Mouse (Mus musculus): ENCODE data around the gene Cd33. TPM values are rescaled to one million over a fixed set of nuclear protein-coding genes. Genes with fewer than 3 reads are reported as not detected.

Gene Cd33
- polyA plus RNA-seq, 1 experiment from 2014 or later, result 1.4 TPM

DNA sequence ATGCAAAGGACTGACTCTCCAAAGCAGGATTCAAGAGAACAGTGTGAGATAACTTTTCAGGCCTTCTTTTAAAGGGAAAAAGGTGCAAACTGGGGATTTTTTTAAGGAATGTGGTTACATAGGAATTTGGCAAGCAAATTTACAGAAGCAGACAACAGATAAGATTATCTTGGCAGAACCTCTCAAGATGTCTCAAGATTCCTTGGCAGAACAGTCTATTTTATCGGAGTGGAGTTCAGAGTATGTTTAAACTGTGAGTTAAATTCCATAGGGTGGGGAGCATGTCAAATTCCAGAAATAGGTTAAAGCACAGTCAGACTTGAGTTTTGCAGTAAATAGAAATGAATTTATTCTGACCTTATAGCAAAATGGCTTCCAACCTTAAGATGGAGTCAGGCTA lies 12.7 kb upstream of the Cd33 start:
- H3K27ac ChIP-seq (ENCODE audit: low read length), result no peak overlapping the region
- H3K4me3 ChIP-seq (ENCODE audit: low read depth, low read length), result no peak overlapping the region
- H3K9me3 ChIP-seq (replicated peaks; ENCODE audit: control insufficient read depth, low read length, poor library complexity, severe bottlenecking), result no peaks in the 10 kb centered on the region
- H3K27me3 ChIP-seq (ENCODE audit: control insufficient read depth, insufficient read depth, low read depth, low read length), result no peaks in the 10 kb centered on the region
- H3K4me1 ChIP-seq (ENCODE audit: control insufficient read depth, insufficient read depth, low read length), result no peaks in the 10 kb centered on the region
- ATAC-seq, result no peak
- WGBS, result 94% methylated on average over 1 of the region's 1 CpGs
- no peaks in the 10 kb centered on the region for H3K36me3 ChIP-seq (ENCODE audit: control insufficient read depth, insufficient read depth, low read length)
- H3K9ac ChIP-seq (ENCODE audit: low read depth, low read length), result no peak overlapping the region
- H3K4me2 ChIP-seq (ENCODE audit: low read length), result no peak overlapping the region

DNA sequence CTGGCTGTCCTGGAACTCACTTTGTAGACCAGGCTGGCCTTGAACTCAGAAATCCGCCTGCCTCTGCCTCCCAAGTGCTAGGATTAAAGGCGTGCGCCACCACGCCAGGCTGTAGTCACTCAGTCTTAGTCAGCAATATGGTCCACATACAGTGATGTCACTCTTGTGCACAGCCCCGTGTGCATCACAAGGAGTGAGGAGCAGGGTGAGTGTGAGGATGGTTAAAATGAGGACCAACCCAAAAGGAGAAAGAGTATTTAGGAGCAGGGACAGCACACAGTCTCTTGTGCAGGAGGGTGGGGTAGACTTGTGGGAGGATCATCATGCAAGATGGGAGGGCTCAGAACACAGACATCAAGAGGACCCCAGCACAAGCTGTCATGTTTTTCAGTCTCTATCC lies 11.1 kb upstream of the Cd33 start:
- WGBS, result 91% methylated on average over 5 of the region's 5 CpGs
- Histone ChIP-seq H3K4me3 (ENCODE audit: low read depth, low read length) (no peak overlapping the region), H3K36me3 (ENCODE audit: control insufficient read depth, insufficient read depth, low read length) (no peaks in the 10 kb centered on the region), H3K9ac (ENCODE audit: low read depth, low read length) (no peak overlapping the region), H3K27me3 (ENCODE audit: control insufficient read depth, insufficient read depth, low read depth, low read length) (no peaks in the 10 kb centered on the region), H3K4me1 (ENCODE audit: control insufficient read depth, insufficient read depth, low read length) (no peaks in the 10 kb centered on the region), H3K9me3 (replicated peaks; ENCODE audit: control insufficient read depth, low read length, poor library complexity, severe bottlenecking) (no peaks in the 10 kb centered on the region), H3K27ac (ENCODE audit: low read length) (no peak overlapping the region), H3K4me2 (ENCODE audit: low read length) (no peak overlapping the region)
- ATAC-seq, result no peak

DNA sequence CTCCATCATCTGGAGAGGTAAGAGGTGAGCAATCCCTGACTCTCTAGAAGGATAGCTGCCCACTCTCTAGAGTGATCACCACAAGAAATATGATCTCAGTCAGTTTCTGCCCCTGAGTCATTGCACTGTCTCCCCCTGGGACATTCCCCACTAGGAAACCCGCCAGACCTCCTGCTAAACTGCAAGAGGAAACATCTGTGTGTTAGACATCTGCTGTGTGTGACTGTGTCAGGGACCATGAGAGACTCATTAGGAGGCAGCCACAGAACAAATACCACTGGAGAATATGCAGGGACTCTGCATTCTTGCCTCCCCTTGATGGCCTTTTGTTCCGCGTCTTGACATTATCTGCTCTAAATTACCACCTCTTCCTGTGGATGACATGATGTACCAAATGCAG lies 10.3 kb upstream of the Cd33 start:
- H3K4me2 ChIP-seq (ENCODE audit: low read length), result no peak overlapping the region
- H3K9ac ChIP-seq (ENCODE audit: low read depth, low read length), result no peak overlapping the region
- no peak for ATAC-seq
- H3K4me1 ChIP-seq (ENCODE audit: control insufficient read depth, insufficient read depth, low read length), result no peaks in the 10 kb centered on the region
- no peak overlapping the region for H3K27ac ChIP-seq (ENCODE audit: low read length)
- no peak overlapping the region for H3K4me3 ChIP-seq (ENCODE audit: low read depth, low read length)
- 75% methylated on average over 3 of the region's 3 CpGs for WGBS
- no peaks in the 10 kb centered on the region for H3K9me3 ChIP-seq (replicated peaks; ENCODE audit: control insufficient read depth, low read length, poor library complexity, severe bottlenecking)
- no peaks in the 10 kb centered on the region for H3K27me3 ChIP-seq (ENCODE audit: control insufficient read depth, insufficient read depth, low read depth, low read length)
- no peaks in the 10 kb centered on the region for H3K36me3 ChIP-seq (ENCODE audit: control insufficient read depth, insufficient read depth, low read length)

DNA sequence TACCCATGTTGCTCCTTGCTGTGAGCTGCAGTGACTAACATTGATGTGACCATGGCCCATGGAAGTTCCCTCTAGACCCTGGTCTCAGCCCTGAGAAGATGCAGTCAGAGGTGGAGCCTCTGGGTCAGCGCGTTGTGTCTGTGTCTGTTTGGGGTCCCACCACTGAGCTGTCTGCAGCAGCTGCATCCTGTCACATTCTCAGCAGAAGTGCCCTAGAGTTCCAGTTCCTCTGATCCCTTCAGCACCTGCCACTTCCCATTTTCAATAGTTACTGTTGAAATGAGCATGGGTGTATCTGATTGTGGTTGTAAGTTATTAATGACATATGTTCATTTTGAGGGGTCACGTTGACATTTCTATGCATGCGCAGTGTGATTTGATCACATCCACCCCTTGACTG lies 8.9 kb upstream of the Cd33 start:
- Histone ChIP-seq H3K4me1 (ENCODE audit: control insufficient read depth, insufficient read depth, low read length) (no peaks in the 10 kb centered on the region), H3K36me3 (ENCODE audit: control insufficient read depth, insufficient read depth, low read length) (no peaks in the 10 kb centered on the region), H3K27ac (ENCODE audit: low read length) (no peak overlapping the region), H3K9me3 (replicated peaks; ENCODE audit: control insufficient read depth, low read length, poor library complexity, severe bottlenecking) (no peaks in the 10 kb centered on the region), H3K4me2 (ENCODE audit: low read length) (no peak overlapping the region), H3K27me3 (ENCODE audit: control insufficient read depth, insufficient read depth, low read depth, low read length) (no peaks in the 10 kb centered on the region), H3K9ac (ENCODE audit: low read depth, low read length) (no peak overlapping the region), H3K4me3 (ENCODE audit: low read depth, low read length) (no peak overlapping the region)
- ATAC-seq, result no peak
- WGBS, result 90% methylated on average over 4 of the region's 4 CpGs

DNA sequence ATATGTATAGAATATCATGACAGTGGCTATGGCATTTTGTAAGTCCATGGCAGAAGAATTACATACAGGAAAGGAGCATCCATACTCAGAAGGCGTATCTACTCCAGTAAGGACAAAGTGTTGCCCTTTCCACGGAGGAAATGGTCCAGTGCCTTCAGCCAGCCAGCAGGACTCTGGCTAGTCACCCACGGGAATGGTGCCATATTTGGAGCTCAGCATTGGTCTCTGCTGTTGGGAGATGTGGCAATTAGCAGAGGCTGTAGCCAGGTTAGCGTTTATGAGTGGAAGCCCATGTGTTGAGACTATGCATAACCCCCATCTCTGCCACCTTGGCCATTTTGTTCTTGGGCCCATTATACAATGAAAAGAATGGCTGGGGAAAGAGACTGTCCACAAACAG lies 4.0 kb upstream of the Cd33 start:
- WGBS, result 85% methylated on average over 4 of the region's 4 CpGs
- ATAC-seq, result no peak
- no peaks in the 10 kb centered on the region for H3K4me1 ChIP-seq (ENCODE audit: control insufficient read depth, insufficient read depth, low read length)
- H3K4me2 ChIP-seq (ENCODE audit: low read length), result no peak overlapping the region
- H3K4me3 ChIP-seq (ENCODE audit: low read depth, low read length), result no peak overlapping the region
- no peak overlapping the region for H3K9ac ChIP-seq (ENCODE audit: low read depth, low read length)
- H3K27ac ChIP-seq (ENCODE audit: low read length), result no peak overlapping the region
- H3K9me3 ChIP-seq (replicated peaks; ENCODE audit: control insufficient read depth, low read length, poor library complexity, severe bottlenecking), result no peaks in the 10 kb centered on the region
- no peaks in the 10 kb centered on the region for H3K36me3 ChIP-seq (ENCODE audit: control insufficient read depth, insufficient read depth, low read length)
- no peaks in the 10 kb centered on the region for H3K27me3 ChIP-seq (ENCODE audit: control insufficient read depth, insufficient read depth, low read depth, low read length)

DNA sequence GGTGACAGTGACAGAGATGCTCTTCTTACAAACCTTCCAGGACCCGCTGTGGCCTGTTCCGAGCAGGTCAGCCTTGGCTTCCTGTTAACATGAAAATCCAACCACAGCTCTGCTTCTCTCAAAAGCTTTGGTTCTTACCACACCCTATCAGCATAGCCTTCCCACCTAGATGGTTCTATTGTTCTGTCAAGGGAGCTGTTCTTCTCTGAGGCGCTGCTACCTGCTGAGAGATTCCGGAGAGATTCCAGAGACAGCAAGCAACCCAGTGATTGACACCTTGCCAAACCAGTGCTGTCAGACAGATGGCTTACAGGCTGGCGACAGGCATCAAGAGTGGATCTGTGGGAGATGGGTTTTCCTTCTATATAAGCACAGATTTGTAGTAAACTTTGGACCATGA lies 3.4 kb upstream of the Cd33 start:
- H3K4me2 ChIP-seq (ENCODE audit: low read length), result no peak overlapping the region
- H3K36me3 ChIP-seq (ENCODE audit: control insufficient read depth, insufficient read depth, low read length), result no peaks in the 10 kb centered on the region
- no peaks in the 10 kb centered on the region for H3K27me3 ChIP-seq (ENCODE audit: control insufficient read depth, insufficient read depth, low read depth, low read length)
- no peak overlapping the region for H3K4me3 ChIP-seq (ENCODE audit: low read depth, low read length)
- WGBS, result 39% methylated on average over 5 of the region's 5 CpGs
- H3K4me1 ChIP-seq (ENCODE audit: control insufficient read depth, insufficient read depth, low read length), result no peaks in the 10 kb centered on the region
- no peaks in the 10 kb centered on the region for H3K9me3 ChIP-seq (replicated peaks; ENCODE audit: control insufficient read depth, low read length, poor library complexity, severe bottlenecking)
- H3K27ac ChIP-seq (ENCODE audit: low read length), result no peak overlapping the region
- no peak for ATAC-seq
- H3K9ac ChIP-seq (ENCODE audit: low read depth, low read length), result no peak overlapping the region

DNA sequence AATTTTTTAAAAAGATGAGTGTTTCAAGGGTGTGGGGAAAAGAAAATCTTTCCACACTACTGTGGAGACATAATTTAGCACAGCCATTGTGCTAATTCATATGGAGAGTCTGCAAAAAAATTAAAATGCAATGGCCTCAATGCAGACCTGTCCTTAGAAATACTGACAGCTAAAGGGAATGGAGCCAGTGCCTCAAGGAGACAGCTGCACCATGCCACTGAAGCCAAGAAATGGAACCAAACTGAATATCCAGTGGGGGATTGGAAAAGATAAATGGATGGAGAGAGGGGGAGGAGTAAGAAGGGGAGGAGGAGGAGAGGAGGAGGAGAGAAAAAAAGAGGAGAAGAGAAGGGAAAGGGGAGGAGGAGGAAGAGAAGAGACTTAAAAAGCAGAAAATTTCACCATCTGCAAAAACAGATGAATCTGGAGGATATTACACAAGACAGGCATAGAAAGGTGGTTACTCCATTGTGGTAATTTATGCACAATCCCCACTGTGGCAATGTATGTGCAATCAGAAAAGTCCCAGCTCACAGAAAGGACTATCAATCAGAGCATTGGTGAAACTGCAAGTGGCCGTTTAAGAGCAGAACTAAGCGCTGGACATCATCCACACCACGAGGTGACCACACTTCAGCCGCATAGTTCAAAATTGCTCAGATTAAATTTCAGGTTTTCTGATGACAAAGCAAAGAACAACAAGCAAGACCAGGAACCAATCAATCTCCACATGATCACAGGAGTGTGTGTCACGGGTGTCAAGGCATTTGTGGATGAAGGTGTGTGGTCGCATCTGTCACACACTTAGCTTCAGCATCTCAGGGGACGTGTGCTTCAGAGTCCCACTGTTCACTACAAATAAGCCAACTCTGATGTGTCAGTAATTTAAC lies 1.7 kb upstream of the Cd33 start:
- no peak overlapping the region for H3K4me2 ChIP-seq (ENCODE audit: low read length)
- H3K36me3 ChIP-seq (ENCODE audit: control insufficient read depth, insufficient read depth, low read length), result no peaks in the 10 kb centered on the region
- no peak for ATAC-seq
- H3K9ac ChIP-seq (ENCODE audit: low read depth, low read length), result no peak overlapping the region
- 70% methylated on average over 7 of the region's 7 CpGs for WGBS
- H3K9me3 ChIP-seq (replicated peaks; ENCODE audit: control insufficient read depth, low read length, poor library complexity, severe bottlenecking), result no peaks in the 10 kb centered on the region
- no peak overlapping the region for H3K27ac ChIP-seq (ENCODE audit: low read length)
- H3K27me3 ChIP-seq (ENCODE audit: control insufficient read depth, insufficient read depth, low read depth, low read length), result no peaks in the 10 kb centered on the region
- H3K4me3 ChIP-seq (ENCODE audit: low read depth, low read length), result no peak overlapping the region
- H3K4me1 ChIP-seq (ENCODE audit: control insufficient read depth, insufficient read depth, low read length), result no peaks in the 10 kb centered on the region

DNA sequence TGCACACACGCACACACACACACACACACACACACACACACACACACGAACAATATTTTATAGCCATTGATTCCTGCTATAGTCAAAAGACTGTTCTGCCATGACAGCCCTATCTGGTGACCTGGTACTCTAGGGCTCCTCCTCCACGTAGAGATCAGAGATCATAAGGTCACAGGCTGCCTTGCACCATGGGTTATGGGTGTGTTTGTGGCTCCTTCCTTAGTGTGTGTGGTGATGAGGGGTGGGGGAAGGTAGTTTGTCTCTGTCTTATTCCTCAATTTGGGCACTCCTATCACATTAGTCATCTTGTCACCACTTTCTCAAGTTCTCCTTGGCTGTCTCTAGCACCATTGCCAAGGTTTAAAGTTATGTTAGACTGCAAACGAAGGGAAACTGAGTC lies 5.7 kb downstream of the Cd33 start:
- Histone ChIP-seq H3K27ac (ENCODE audit: low read length) (no peak overlapping the region), H3K9ac (ENCODE audit: low read depth, low read length) (no peak overlapping the region), H3K27me3 (ENCODE audit: control insufficient read depth, insufficient read depth, low read depth, low read length) (no peaks in the 10 kb centered on the region), H3K4me3 (ENCODE audit: low read depth, low read length) (no peak overlapping the region), H3K9me3 (replicated peaks; ENCODE audit: control insufficient read depth, low read length, poor library complexity, severe bottlenecking) (no peaks in the 10 kb centered on the region), H3K4me2 (ENCODE audit: low read length) (no peak overlapping the region), H3K4me1 (ENCODE audit: control insufficient read depth, insufficient read depth, low read length) (no peaks in the 10 kb centered on the region), H3K36me3 (ENCODE audit: control insufficient read depth, insufficient read depth, low read length) (no peaks in the 10 kb centered on the region)
- ATAC-seq, result no peak
- 75% methylated on average over 4 of the region's 4 CpGs for WGBS

DNA sequence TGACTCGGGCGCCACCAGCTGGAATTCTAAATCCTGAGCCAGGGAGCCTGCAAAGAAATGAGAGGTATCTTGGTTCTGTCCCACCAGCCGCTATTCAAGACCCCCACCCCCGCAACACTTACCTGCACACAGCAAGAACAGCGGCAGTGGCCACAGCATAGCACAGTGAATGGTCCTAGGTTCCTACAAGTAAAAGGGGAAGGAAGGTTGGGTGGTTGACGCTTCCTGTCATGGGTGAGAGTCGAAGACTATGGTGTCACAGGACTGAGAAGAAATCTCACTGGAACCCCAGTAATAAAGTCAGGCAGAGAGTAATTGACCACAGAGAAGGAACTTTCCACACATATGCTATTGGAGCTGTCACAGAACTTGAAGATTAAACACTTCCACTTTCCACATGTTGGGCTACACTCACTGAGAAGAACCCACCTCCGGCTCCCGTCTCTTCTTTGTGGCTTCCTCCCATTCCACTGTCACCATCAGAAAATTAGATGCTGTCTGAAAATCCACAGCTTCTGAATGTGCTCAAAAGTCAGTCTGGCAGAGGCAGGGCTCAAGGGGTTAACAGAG lies 11.2 kb downstream of the Cd33 start:
- H3K27ac ChIP-seq (ENCODE audit: low read length), result no peak overlapping the region
- no peaks in the 10 kb centered on the region for H3K36me3 ChIP-seq (ENCODE audit: control insufficient read depth, insufficient read depth, low read length)
- WGBS, result 92% methylated on average over 9 of the region's 9 CpGs
- no peaks in the 10 kb centered on the region for H3K4me1 ChIP-seq (ENCODE audit: control insufficient read depth, insufficient read depth, low read length)
- H3K9ac ChIP-seq (ENCODE audit: low read depth, low read length), result no peak overlapping the region
- no peaks in the 10 kb centered on the region for H3K27me3 ChIP-seq (ENCODE audit: control insufficient read depth, insufficient read depth, low read depth, low read length)
- no peak overlapping the region for H3K4me3 ChIP-seq (ENCODE audit: low read depth, low read length)
- H3K4me2 ChIP-seq (ENCODE audit: low read length), result no peak overlapping the region
- no peaks in the 10 kb centered on the region for H3K9me3 ChIP-seq (replicated peaks; ENCODE audit: control insufficient read depth, low read length, poor library complexity, severe bottlenecking)
- ATAC-seq, result no peak
